Mouse (Mus musculus): ENCODE results near the gene Olfm2.
A peak's percentile ranks its signal among the peaks of the same experiment; 100 is the strongest.
"Not testable (repeated sequence)": the region's sequence is repeated elsewhere in the genome, so short reads cannot be mapped to it uniquely, and the experiment has no call there.

Gene Olfm2

DNA sequence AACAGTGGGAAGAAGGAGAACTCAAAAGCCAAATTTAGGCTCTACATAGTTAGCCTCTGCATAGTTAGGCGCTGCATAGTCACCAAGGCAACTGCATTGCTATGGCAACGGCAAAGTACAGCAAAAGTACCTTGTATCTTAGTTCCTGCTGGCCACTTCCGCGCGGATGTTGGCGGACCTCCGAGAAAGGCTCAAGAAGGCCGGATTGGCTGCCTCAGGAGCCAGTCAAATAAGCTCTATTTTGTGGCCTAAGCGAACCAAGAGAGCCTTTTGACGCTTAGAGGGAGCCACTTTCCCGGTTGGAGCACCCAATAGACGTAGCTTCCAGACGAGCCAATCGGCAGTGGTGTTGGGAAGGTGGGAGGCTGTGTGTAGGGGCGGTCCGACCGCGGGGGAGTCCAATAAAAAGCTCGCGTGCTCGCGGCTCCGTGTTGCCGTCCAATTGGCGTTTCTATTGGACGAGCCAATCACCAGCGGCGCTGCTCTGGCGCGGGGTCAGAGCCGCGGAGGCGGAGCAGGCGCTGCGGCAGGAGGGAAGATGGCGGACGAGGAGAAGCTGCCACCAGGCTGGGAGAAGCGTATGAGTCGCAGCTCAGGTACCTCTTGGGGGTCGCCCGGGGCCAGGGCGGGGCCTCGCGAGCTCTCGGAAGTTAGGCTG lies 94.4 kb downstream of the Olfm2 start, which contains the start of gene Pin1:
Gene Pin1 (plus strand): TSS at position 494 of the 658 bp plus-strand sequence.
- peak; percentile 99 for DNase-seq

DNA sequence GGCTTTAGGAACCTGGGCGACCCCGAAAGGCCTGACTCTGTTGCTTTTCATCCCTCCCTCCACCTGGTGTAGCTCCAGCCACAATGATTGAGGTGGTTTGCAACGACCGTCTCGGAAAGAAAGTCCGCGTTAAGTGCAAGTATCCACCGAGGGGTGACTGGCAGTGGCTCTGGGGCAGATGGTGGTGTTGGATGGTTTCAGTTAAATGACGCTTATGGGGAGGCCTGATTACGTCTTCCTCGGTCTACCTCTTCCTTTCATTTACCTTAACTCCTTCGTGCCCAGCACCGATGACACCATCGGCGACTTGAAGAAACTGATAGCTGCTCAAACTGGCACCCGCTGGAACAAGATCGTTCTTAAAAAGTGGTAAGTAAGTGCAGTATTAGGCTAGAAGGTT lies 101.0 kb downstream of the Olfm2 start:
- DNase-seq = no peak

DNA sequence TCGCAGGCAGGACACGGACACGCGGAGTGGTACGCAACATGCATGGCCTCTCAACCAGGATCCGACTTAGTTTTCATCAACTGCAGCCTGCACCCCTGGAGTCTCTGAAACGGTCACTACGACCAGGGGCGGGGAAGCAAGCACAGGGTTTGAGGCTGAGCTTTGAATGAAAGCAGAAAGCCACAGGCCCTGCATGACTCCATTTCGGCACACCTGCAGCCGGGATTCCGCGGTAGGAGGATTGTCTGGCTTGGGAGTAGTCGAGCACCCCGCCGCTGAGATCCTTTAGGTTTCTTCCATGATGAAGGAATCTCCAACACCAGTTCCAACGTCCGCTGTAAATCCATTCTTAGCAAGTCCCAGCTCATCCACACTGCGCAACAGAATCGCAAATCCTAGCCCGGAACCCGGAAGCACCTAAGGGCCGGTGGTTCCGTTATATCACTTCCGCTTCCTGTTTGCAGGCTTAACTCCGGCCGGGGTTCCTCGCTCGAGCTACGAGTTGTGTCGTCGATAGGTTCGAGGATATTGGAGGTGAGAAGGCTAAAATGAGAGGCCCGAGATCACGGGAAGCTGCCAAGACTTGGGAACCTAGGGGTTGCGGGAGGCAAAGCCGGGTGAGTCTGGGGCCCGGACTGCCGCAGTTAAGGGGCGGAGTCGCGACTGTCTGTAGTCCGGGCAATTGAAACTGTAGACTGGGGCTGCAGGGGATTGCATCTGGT lies 101.6 kb downstream of the Olfm2 start, which contains the start of gene Fbxl12:
Gene Fbxl12 (minus strand): TSS at position 408 of the 722 bp plus-strand sequence.
- peak; percentile 72 for DNase-seq

DNA sequence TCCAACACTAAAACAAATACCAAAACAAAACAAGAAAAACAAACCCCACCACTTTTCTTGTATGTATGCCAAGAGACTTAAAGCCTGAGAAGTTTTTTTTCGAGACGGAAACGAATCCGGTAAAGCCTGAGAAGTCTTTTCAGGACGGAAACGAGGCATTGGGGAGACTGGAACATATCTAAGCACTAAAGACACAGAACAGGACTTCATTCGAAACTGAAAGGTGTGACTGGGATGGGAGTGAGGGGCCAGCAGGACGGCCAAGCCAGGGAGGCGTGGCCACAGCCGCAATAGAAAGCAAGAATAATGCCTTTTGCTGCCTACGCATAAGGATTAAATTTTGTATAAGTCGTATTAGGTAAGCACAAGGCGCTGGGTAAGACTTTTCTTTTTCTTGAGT lies 102.4 kb downstream of the Olfm2 start:
- no peak for DNase-seq

DNA sequence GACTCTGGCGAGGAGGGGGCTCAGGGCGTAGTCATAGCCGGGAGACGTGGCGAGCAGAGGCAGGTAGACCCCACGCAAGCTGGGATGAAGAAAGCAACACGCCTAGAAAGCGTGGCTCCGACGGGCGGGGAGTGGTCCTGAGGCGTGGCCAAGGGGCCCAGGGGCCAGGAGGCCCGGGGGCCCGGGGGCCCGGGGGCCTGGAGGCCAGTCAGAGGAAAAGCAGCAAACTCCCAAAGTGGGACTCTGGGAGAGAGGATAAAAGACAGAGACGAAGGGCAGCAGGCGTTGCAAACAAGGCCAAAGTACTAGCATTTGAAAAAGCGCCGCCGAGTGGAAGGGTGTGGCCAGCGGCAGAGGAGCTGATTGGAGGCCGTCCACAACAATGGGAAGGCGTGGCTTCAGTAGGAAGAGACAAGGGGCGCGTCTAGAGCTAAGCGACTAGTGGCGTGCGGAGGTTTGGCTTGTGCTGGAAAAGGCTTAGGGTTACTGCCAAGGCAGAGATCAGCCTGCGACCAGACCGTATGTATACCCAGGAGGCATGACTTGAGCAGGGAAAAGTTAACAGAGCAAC lies 103.2 kb downstream of the Olfm2 start:
- DNase-seq = peak; percentile 68

DNA sequence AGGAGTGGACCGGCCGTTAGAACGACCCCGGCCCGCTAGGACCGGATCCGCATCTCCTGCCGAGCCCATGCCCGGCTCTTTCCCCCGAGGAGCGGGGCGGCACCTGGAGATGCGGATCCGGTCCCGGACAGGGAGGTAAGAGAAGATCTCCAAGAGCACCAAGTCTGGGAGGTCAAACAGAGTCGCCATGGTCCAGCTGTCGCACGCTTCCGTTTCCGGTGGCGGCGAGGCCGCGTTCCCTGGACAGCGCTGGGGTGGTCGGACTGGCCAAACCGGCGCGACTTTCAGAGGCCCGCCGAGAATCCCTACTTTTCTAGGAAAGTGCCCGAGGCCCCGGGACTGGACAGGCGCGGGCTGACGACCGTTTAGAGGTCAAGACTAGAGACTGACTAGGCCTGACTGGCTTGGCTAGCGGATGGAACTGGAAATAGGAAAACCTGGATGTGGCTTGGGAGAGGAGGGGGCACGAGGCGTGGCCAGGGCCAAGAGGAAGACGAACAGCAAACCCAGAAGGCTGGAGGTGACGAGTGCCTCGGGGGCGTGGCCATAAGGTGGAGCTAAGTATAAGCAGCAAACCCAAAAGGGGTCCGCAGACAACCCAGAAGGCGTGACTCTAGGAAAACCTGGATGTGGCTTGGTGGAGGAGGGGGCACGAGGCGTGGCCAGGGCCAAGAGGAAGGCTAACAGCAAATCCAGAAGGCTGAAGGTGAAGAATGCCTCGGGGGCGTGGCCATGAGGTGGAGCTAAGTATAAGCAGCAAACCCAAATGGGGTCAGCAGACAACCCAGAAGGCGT lies 103.9 kb downstream of the Olfm2 start, which contains the start of gene Ubl5:
Gene Ubl5 (plus strand): TSS at position 778 of the 795 bp plus-strand sequence.
- DNase-seq = peak; percentile 58

DNA sequence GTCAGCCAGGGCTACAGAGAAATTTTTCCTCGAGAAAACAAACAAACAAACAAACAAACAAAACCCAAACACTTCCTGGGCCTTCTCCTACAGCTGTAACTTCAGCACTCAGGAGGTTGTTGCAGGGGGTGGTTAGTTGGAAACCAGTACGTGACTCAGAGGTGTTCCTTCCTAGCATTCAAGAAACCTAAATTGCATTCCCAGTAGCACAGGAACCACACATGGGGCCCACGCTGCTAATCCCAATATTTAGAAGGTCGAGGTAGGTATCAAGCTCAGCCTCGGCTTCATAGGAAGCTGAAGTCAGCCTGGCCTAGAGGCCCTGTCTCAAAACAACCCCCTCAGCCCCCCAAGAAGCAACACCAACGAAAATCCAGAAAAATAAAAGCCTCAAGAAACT lies 104.6 kb downstream of the Olfm2 start:
- no peak for DNase-seq

DNA sequence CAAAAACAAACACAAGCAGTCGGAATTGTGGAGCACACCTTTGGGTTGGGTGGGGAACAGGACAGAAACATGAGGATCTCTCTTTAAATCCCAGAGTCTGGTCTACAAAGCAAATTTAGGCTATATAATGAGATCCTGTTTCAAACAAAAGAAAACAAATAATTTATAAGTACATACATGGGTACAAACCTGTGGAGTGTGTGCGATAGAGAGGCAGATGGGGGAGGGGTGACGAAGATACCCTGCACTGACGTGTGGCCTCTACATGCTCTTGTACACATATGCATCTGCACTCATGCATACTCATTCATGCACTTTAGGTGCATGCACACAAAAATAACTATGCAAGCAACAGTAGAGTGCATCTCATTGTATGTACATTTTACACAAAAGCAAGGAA lies 106.7 kb downstream of the Olfm2 start:
- DNase-seq = no peak

DNA sequence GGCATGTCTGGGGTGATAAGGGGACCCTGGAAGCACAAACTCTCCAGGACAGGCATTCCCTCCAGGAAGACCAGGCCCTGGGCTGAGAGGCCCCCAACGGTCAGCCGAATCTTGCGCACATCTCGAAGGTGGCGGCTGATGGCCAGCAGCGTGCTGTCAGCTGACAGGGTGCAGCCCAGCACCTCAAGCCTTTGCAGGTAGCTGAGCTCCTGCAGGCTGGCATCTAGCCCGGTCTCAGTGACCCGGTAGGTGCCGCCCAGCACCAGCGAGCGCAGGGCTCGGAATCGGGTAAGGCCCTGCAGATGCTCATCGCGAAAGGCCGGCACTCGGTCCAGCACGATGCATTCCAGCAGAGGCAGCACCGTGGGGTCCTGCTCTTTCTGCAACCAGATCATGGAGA lies 107.6 kb downstream of the Olfm2 start:
- DNase-seq = no peak

DNA sequence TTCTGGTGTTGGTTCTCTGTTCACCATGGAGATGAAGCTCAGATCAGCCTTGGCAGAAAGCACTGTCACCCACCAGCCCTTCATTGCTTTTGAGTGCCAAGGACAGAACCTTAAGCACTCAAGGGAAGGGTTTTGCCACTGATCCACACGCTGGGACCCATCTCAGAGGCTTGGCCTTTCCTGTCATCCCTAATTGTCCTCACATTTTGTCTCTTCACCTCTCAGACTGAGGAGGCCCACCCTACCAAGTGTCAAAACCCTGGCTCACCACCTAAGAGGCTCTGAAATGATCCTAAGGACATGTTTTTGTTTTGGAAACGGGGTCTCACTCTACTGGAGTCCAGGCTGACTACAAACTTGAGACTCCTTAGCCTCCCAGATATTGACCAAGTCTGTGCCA lies 109.4 kb downstream of the Olfm2 start:
- no peak for DNase-seq

DNA sequence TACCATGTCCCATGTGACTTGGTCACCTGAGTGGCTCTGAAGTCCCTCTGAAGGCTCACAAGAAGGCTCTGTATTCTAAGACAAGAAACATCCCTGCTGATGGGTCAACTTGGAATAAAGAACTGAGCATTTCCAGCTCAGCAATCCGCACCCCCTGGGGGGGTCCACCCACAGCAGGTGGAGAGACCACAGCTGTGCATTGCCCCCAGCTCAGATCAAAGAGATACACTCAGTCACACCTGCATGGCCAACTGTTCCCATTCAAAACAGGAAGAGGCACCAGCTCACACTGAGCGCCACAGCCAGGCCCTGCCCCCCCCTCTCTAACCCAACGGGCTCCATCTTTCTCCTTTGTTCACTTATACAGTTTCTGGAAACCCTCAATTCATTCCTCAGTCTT lies 109.9 kb downstream of the Olfm2 start:
- DNase-seq = no peak

DNA sequence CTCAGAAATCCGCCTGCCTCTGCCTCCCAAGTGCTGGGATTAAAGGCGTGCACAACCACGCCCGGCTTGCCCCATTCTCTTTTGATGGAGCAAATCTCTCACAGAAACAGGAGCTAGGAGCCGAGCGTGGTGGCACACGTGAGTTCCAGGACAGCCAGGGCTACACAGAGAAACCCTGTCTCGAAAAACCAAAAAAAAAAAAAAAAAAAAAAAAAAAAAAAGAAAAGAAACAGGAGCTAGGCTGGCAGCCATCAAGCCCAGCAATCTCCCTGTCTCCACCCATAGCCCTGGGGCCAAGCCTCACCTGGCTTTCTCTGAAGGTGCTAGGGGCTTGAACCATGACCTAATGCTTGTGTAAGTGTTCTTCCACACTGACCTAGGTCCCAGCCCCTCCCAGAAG lies 110.5 kb downstream of the Olfm2 start:
- DNase-seq = not testable (repeated sequence)

DNA sequence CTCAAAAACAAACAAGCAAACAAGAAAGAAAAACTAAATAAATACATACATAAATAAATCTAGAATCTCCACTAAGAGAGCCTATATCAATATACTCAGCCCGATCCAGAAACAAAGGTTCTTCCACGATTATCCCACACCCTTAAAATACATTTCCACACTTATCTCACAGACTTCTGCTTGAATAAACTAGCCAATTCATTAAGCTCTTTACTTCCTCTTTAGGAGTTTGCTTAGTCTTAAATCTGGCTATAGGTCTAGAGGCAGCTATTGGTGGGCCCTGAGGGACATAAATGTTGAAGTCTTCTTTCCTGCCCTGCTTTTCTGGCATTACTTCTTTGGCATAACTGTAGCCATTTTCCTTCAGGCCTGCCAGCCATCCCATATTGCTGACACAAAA lies 114.8 kb downstream of the Olfm2 start:
- no peak for DNase-seq
